Mouse (Mus musculus) limb, embryonic 11.5 days (tissue): Measurements from ENCODE around the gene Ncoa3. TPM values are rescaled to one million over a fixed set of nuclear protein-coding genes. Genes with fewer than 3 reads are reported as not detected.

Experiments used
- ATAC-seq: fragments of 200-750 bp; cut with Nextera tagmentation; 2 replicates; pipeline ENCODE4 v1.8.0; 2017; ENCODE audit warnings: low read depth; ENCODE audit not compliant: insufficient number of reproducible peaks, low FRiP score, low TSS enrichment
- DNase-seq: peaks from one replicate; pipeline ENCODE4 v3.0.0-alpha.2; 2015; ENCODE audit warnings: low spot score
- H3K27ac ChIP-seq: fragments of 300-500 bp; sonication (generic); replicated peaks from 2 replicates; pipeline ENCODE4 v1.5.1; 2014; ENCODE audit warnings: low read depth, mild to moderate bottlenecking, low read length
- H3K27me3 ChIP-seq: fragments of 300-500 bp; sonication (generic); 2 replicates; pipeline ENCODE4 v1.6.1; 2014; ENCODE audit warnings: mild to moderate bottlenecking, low read length, mixed read lengths; ENCODE audit not compliant: control insufficient read depth, insufficient read depth
- H3K36me3 ChIP-seq: fragments of 300-500 bp; sonication (generic); 2 replicates; pipeline ENCODE4 v1.6.1; 2014; ENCODE audit warnings: mild to moderate bottlenecking, low read length, moderate library complexity, mixed read lengths; ENCODE audit not compliant: control insufficient read depth, insufficient read depth
- H3K4me1 ChIP-seq: fragments of 300-500 bp; sonication (generic); 2 replicates; pipeline ENCODE4 v1.6.1; 2014; ENCODE audit warnings: low read length, mixed read lengths; ENCODE audit not compliant: control insufficient read depth, insufficient read depth
- H3K4me2 ChIP-seq: fragments of 300-500 bp; sonication (generic); 2 replicates; pipeline ENCODE4 v1.6.1; 2014; ENCODE audit warnings: low read depth, mild to moderate bottlenecking, moderate library complexity; ENCODE audit not compliant: severe bottlenecking
- H3K4me3 ChIP-seq: fragments of 300-500 bp; sonication (generic); 2 replicates; pipeline ENCODE4 v1.5.1; 2014; ENCODE audit warnings: low read depth, low read length
- H3K9ac ChIP-seq: fragments of 300-500 bp; sonication (generic); 2 replicates; pipeline ENCODE4 v1.6.1; 2014; ENCODE audit warnings: mild to moderate bottlenecking, low read length
- H3K9me3 ChIP-seq: fragments of 300-500 bp; sonication (generic); 2 replicates; pipeline ENCODE4 v1.6.1; 2016; ENCODE audit warnings: low read length; ENCODE audit not compliant: control insufficient read depth
- WGBS: fragments of 180-500 bp; shearing (Covaris S2); extraction: QIAGEN DNeasy Blood & Tissue Kit; methylation state at CpG from one replicate; pipeline ENCODE4 v1.1.7; 2014; 5-methylcytosine and 5-hydroxymethylcytosine counted together
- polyA plus RNA-seq: library from polyadenylated mRNA; unstranded; fragments of >200 nt; fragmentation: Nextera tagmentation; extraction: Ambion mirVana; gene quantifications from 2 replicates; pipeline ENCODE4 v1.2.1, GENCODE M21; 2014

Ncoa3 gene
- polyA plus RNA-seq, 1 experiment from 2014 or later = 18.5 TPM

GRCm38 (mm10) chr2:166106631-166107030 lies 114.2 kb downstream of the Ncoa3 start:
- DNase-seq (no peak), ATAC-seq (no peak)
- Histone ChIP-seq H3K4me1 (no peaks in the 10 kb centered on the region; the same call in 1 of the 2 replicates), H3K27ac (no peak overlapping the region), H3K4me2 (no peak overlapping the region), H3K9ac (no peak overlapping the region), H3K9me3 (no peaks in the 10 kb centered on the region), H3K4me3 (no peak overlapping the region), H3K27me3 (no peaks in the 10 kb centered on the region), H3K36me3 (peaks cover 2% of the 10 kb centered on the region; the same call in 1 of the 2 replicates)
- 75% methylated on average over 2 of the region's 2 CpGs for WGBS

- no peaks in the 10 kb centered on the region for H3K27me3 ChIP-seq
- DNase-seq = no peak
- peaks cover 2% of the 10 kb centered on the region; the same call in 1 of the 2 replicates for H3K36me3 ChIP-seq
- 83% methylated on average over 5 of the region's 5 CpGs for WGBS
- no peak overlapping the region for H3K27ac ChIP-seq
- no peaks in the 10 kb centered on the region for H3K9me3 ChIP-seq
- ATAC-seq = no peak
- H3K4me2 ChIP-seq = no peak overlapping the region
- H3K4me3 ChIP-seq = no peak overlapping the region
- H3K9ac ChIP-seq = no peak overlapping the region
- H3K4me1 ChIP-seq = no peaks in the 10 kb centered on the region; the same call in 1 of the 2 replicates
Measured at GRCm38 (mm10) chr2:166107911-166108310, 115.5 kb downstream of the Ncoa3 start.

- H3K9ac ChIP-seq = no peak overlapping the region
- no peak overlapping the region for H3K4me3 ChIP-seq
- H3K27me3 ChIP-seq = no peaks in the 10 kb centered on the region
- H3K9me3 ChIP-seq = no peaks in the 10 kb centered on the region
- peak; percentile 94 for DNase-seq
- H3K4me2 ChIP-seq = no peak overlapping the region
- WGBS = 22% methylated on average over 4 of the region's 4 CpGs
- no peak for ATAC-seq
- no peaks in the 10 kb centered on the region; the same call in 1 of the 2 replicates for H3K4me1 ChIP-seq
- peaks cover 2% of the 10 kb centered on the region; the same call in 1 of the 2 replicates for H3K36me3 ChIP-seq
- no peak overlapping the region; the same call in 1 of the 2 replicates for H3K27ac ChIP-seq
Measured at GRCm38 (mm10) chr2:166108326-166108725, 115.9 kb downstream of the Ncoa3 start.

GRCm38 (mm10) chr2:166110764-166111163 lies 118.3 kb downstream of the Ncoa3 start:
- DNase-seq = no peak
- 90% methylated on average over 8 of the region's 8 CpGs for WGBS
- ATAC-seq = no peak
- Histone ChIP-seq H3K27ac (no peak overlapping the region), H3K4me3 (no peak overlapping the region), H3K9ac (no peak overlapping the region), H3K9me3 (no peaks in the 10 kb centered on the region), H3K36me3 (peaks cover 7% of the 10 kb centered on the region), H3K4me1 (no peaks in the 10 kb centered on the region; the same call in 1 of the 2 replicates), H3K27me3 (no peaks in the 10 kb centered on the region), H3K4me2 (no peak overlapping the region)

GRCm38 (mm10) chr2:166111238-166111637 lies 118.8 kb downstream of the Ncoa3 start:
- H3K36me3 ChIP-seq = peaks cover 9% of the 10 kb centered on the region
- H3K4me1 ChIP-seq = no peaks in the 10 kb centered on the region; the same call in 1 of the 2 replicates
- H3K4me2 ChIP-seq = no peak overlapping the region
- H3K9ac ChIP-seq = no peak overlapping the region
- no peak overlapping the region for H3K27ac ChIP-seq
- no peaks in the 10 kb centered on the region for H3K9me3 ChIP-seq
- ATAC-seq = no peak
- no peak for DNase-seq
- H3K27me3 ChIP-seq = no peaks in the 10 kb centered on the region
- 86% methylated on average over 2 of the region's 2 CpGs for WGBS
- H3K4me3 ChIP-seq = no peak overlapping the region

GRCm38 (mm10) chr2:166111831-166112250 lies 119.4 kb downstream of the Ncoa3 start:
- DNase-seq (no peak), ATAC-seq (no peak)
- Histone ChIP-seq H3K4me3 (no peak overlapping the region), H3K27ac (no peak overlapping the region), H3K4me2 (no peak overlapping the region), H3K36me3 (peaks cover 12% of the 10 kb centered on the region), H3K9me3 (no peaks in the 10 kb centered on the region), H3K27me3 (no peaks in the 10 kb centered on the region), H3K9ac (no peak overlapping the region), H3K4me1 (no peaks in the 10 kb centered on the region)
- WGBS = 71% methylated on average over 10 of the region's 10 CpGs

GRCm38 (mm10) chr2:166112986-166113385 lies 120.5 kb downstream of the Ncoa3 start:
- no peak for ATAC-seq
- no peak for DNase-seq
- H3K9me3 ChIP-seq = no peaks in the 10 kb centered on the region
- H3K4me1 ChIP-seq = no peaks in the 10 kb centered on the region
- H3K36me3 ChIP-seq = peaks cover 13% of the 10 kb centered on the region
- 93% methylated on average over 11 of the region's 11 CpGs for WGBS
- H3K27me3 ChIP-seq = no peaks in the 10 kb centered on the region
- no peak overlapping the region for H3K27ac ChIP-seq
- H3K4me2 ChIP-seq = no peak overlapping the region; the same call in 1 of the 2 replicates
- no peak overlapping the region for H3K9ac ChIP-seq
- H3K4me3 ChIP-seq = no peak overlapping the region

GRCm38 (mm10) chr2:166115571-166116277 lies 123.3 kb downstream of the Ncoa3 start:
- no peaks in the 10 kb centered on the region for H3K27me3 ChIP-seq
- peaks cover 11% of the 10 kb centered on the region for H3K36me3 ChIP-seq
- H3K4me1 ChIP-seq = no peaks in the 10 kb centered on the region
- H3K4me3 ChIP-seq = no peak overlapping the region
- ATAC-seq (no peak), DNase-seq (no peak)
- H3K9me3 ChIP-seq = no peaks in the 10 kb centered on the region
- no peak overlapping the region for H3K4me2 ChIP-seq
- no peak overlapping the region for H3K27ac ChIP-seq
- no peak overlapping the region for H3K9ac ChIP-seq
- WGBS = 96% methylated on average over 15 of the region's 15 CpGs
